Mouse (Mus musculus) hindbrain, embryonic 13.5 days (tissue): ENCODE results near the gene Tubb4b. TPM values are rescaled to one million over a fixed set of nuclear protein-coding genes. Genes with fewer than 3 reads are reported as not detected.
A peak's percentile ranks its signal among the peaks of the same experiment; 100 is the strongest.

ENCODE experiments used
- ATAC-seq: fragments of 200-750 bp; cut with Nextera tagmentation; 2 replicates; pipeline ENCODE4 v1.8.0; 2017; ENCODE audit warnings: moderate TSS enrichment; ENCODE audit not compliant: low FRiP score
- H3K27ac ChIP-seq: fragments of 300-500 bp; sonication (generic); 2 replicates; pipeline ENCODE4 v1.5.1; 2015; ENCODE audit warnings: inconsistent platforms, mild to moderate bottlenecking, moderate library complexity
- H3K27me3 ChIP-seq: fragments of 300-500 bp; sonication (generic); 2 replicates; pipeline ENCODE4 v1.6.1; 2015; ENCODE audit warnings: mild to moderate bottlenecking, inconsistent platforms
- H3K36me3 ChIP-seq: fragments of 300-500 bp; sonication (generic); 2 replicates; pipeline ENCODE4 v1.6.1; 2015; ENCODE audit warnings: mild to moderate bottlenecking, inconsistent platforms
- H3K4me1 ChIP-seq: fragments of 300-500 bp; sonication (generic); replicated peaks from 2 replicates; pipeline ENCODE4 v1.6.1; 2015; ENCODE audit warnings: inconsistent platforms
- H3K4me2 ChIP-seq: fragments of 300-500 bp; sonication (generic); 2 replicates; pipeline ENCODE4 v1.6.1; 2015; ENCODE audit warnings: inconsistent platforms, mild to moderate bottlenecking, moderate library complexity
- H3K4me3 ChIP-seq: fragments of 300-500 bp; sonication (generic); 2 replicates; pipeline ENCODE4 v1.5.1; 2015; ENCODE audit warnings: mild to moderate bottlenecking, inconsistent platforms
- H3K9ac ChIP-seq: fragments of 300-500 bp; sonication (generic); 2 replicates; pipeline ENCODE4 v1.6.1; 2015; ENCODE audit warnings: mild to moderate bottlenecking, inconsistent platforms
- H3K9me3 ChIP-seq: fragments of 300-500 bp; sonication (generic); 2 replicates; pipeline ENCODE4 v1.6.1; 2016; ENCODE audit warnings: inconsistent platforms
- WGBS: fragments of 180-500 bp; shearing (Covaris S2); methylation state at CpG from one replicate; pipeline ENCODE4 v1.1.7; 2015; 5-methylcytosine and 5-hydroxymethylcytosine counted together
- polyA plus RNA-seq: library from polyadenylated mRNA; unstranded; fragments of >200 nt; fragmentation: Nextera tagmentation; extraction: Ambion mirVana; gene quantifications from 2 replicates; pipeline ENCODE4 v1.2.1, GENCODE M21; 2015

The Tubb4b gene
- polyA plus RNA-seq, 1 experiment from 2014 or later: 349 TPM

DNA sequence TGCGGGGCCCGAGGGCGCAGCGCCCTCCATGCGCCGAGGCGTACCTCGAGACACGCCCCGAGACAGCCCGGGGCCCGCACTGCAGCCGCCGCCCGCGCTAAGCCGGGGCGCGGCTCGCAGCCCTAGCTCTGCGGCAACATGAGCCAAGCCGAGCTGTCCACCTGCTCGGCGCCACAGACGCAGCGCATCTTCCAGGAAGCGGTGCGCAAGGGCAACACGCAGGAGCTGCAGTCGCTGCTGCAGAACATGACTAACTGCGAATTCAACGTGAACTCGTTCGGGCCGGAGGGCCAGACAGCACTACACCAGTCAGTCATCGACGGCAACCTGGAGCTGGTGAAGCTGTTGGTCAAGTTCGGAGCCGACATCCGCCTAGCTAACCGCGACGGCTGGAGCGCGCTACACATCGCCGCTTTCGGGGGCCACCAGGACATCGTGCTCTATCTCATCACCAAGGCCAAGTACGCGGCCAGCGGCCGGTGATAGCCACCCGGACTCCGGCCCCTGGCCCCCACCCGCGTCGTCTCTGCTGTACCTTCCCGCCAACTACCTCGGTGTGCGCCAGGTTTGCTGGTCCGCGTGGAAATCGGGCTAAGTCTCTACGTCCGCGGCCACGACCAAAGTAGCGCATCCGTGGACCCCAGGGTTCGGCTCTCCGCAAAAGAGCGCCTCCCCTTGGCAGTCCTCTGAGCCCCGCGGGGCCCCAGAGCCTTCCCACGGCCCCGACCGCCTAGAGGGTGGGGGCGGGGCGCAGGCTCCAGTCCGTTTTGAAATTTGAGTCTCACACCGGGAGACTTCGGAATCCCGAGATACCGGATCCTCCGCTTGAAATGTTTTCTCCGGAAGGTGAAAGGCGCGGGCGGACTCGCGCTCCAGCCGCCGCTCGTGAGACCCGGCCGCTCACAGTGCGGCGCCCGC, 43.3 kb downstream of the Tubb4b start:
- 0 out of 2 replicates have a peak, but pooled peaks cover 5% of the 10 kb centered on the region for H3K27me3 ChIP-seq
- peaks cover 84% of the 10 kb centered on the region for H3K4me1 ChIP-seq
- peak overlapping the region; percentile 78 for H3K4me3 ChIP-seq
- peak overlapping the region; percentile 90 for H3K27ac ChIP-seq
- H3K36me3 ChIP-seq: no peaks in the 10 kb centered on the region
- peak overlapping the region; percentile 78 for H3K4me2 ChIP-seq
- ATAC-seq: peak; percentile 41
- under 1% methylated on average over 100 of the region's 100 CpGs for WGBS
- no peaks in the 10 kb centered on the region for H3K9me3 ChIP-seq
- H3K9ac ChIP-seq: peak overlapping the region; percentile 86

DNA sequence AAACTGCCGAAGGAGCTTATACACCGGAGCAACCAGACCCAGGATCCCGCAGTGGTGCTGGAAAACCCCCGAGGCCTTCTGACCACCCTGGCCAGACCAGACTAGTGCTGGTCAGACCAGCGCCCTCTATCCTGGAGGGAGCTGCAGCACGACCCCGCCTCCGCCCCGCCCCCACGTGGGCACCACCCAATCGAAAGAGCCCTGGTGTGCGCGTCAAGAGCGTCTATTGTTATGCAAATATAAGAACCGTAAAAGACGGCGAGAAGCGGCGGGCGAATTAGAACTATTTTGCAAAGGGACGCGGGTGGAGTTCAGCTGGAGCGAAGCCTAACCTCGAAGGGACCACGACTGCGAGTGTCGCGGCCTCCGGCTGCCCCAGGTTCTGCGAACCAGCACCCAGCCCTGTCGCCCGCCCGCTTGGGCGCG, 44.0 kb downstream of the Tubb4b start, which contains the start of gene Nrarp:
Gene Nrarp (plus strand): TSS at position 281 of the 426 bp plus-strand sequence.
- no peaks in the 10 kb centered on the region for H3K36me3 ChIP-seq
- peaks cover 84% of the 10 kb centered on the region for H3K4me1 ChIP-seq
- under 1% methylated on average over 35 of the region's 35 CpGs for WGBS
- peak within 1 kb of the TSS; percentile 90 for H3K27ac ChIP-seq
- no peaks in the 10 kb centered on the region for H3K9me3 ChIP-seq
- H3K4me3 ChIP-seq: peak within 1 kb of the TSS; percentile 78
- peak; percentile 91 for ATAC-seq
- peak within 1 kb of the TSS; percentile 86 for H3K9ac ChIP-seq
- peak within 1 kb of the TSS; percentile 78 for H3K4me2 ChIP-seq
- 0 out of 2 replicates have a peak, but pooled peaks cover 5% of the 10 kb centered on the region for H3K27me3 ChIP-seq

DNA sequence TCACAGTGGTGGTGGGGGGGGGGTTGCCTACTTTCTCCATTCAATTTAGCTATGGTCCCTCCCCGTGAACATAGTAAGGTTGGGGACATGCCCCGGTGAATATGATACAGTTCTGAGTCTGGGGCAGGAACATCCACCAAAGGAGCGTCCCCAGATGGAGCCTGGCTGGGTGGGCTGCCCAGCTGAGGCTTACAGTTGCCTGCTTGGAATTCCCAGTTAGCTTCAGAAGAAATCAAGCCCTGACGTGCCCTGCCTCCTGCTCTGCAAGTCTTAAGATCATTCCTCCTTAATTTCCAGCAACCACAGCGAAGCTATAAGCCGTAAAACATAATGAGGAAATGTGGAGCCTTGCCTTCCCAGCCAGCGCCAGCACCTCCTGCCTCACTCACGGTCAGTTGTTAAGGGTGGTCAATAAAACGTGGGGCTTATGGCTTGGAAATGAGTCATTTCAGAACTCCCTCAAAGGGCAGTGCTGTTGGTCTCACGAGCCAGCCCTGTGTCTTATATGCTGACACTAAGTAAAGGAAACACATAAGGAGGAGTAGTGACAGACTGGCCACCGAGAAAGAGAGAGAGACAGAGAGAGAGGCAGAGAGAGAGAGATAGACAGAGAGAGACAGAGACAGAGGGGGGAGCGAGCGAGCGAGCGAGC, 44.8 kb downstream of the Tubb4b start:
- 26% methylated on average over 15 of the region's 15 CpGs for WGBS

DNA sequence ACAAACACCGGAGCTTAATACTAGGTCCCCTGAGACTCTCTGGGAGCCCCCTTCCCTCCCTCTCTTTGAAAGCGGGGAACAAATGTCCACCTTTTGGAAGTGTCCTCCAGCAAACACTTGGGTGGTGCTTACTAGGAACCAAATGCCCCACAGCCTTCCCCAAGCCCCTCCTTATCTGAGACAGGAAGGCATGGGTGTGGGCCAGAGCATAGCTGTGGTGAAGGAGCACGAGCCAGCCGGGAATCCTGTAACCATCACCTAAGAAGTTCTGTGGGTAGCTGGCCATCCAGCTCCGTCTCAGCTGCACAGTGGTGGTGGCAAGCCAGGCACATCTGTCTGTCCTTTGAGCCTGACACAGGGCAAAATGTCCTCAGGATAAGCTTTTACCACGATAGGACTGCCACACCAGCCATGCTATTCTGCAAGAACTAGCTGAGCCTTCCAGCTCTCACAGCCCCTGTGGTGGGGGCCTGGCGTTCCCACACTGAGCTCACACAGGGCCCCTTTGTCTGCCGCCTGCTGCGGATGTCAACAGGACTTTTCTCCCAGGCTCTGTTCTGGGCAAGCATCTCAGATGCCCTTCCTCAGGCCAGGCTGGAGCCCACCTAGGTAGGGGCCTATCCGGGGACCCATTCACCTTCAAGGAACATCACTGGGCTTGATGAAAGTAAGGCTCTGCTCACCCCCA, 46.1 kb downstream of the Tubb4b start:
- Histone ChIP-seq H3K27me3 (0 out of 2 replicates have a peak, but pooled peaks cover 5% of the 10 kb centered on the region), H3K4me3 (no peak overlapping the region), H3K4me2 (peak overlapping the region; percentile 31), H3K36me3 (no peaks in the 10 kb centered on the region), H3K4me1 (peaks cover 76% of the 10 kb centered on the region), H3K9me3 (no peaks in the 10 kb centered on the region), H3K27ac (peak overlapping the region; percentile 88), H3K9ac (peak overlapping the region; percentile 58; the same call in 1 of the 2 replicates)
- 14% methylated on average over 10 of the region's 10 CpGs for WGBS
- ATAC-seq: no peak

More for the DNA sequence above, 44.8 kb downstream of the Tubb4b start:
- Histone ChIP-seq H3K4me3 (peak overlapping the region; percentile 78), H3K27ac (peak overlapping the region; percentile 88), H3K4me2 (peak overlapping the region; percentile 78), H3K4me1 (peaks cover 84% of the 10 kb centered on the region), H3K36me3 (no peaks in the 10 kb centered on the region), H3K9ac (peak overlapping the region; percentile 86), H3K9me3 (no peaks in the 10 kb centered on the region), H3K27me3 (0 out of 2 replicates have a peak, but pooled peaks cover 5% of the 10 kb centered on the region)
- no peak for ATAC-seq

DNA sequence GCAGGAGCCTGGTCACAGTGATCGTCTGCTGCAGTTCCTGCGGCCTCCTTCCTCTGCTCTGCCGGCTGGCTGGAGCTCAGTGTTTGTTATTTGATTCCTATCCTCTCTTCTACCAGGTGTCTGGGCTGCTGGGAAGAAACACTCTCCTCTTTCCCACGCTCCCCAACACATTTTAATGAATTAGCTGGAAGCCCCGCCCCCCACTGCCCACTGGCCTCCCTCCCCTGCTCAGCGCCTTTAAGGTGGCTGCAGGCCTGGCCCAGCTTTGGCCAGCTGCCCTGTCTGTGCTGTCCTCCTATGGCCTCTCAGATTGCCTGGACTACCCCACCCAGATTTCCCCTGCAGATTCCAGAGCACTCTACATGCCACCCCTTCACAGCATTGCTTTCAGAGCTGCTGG, 46.8 kb downstream of the Tubb4b start:
- ATAC-seq: peak; percentile 34; the same call in 1 of the 2 replicates
- WGBS: 2% methylated on average over 5 of the region's 6 CpGs
- no peaks in the 10 kb centered on the region for H3K9me3 ChIP-seq
- H3K36me3 ChIP-seq: no peaks in the 10 kb centered on the region
- peak overlapping the region; percentile 31 for H3K4me2 ChIP-seq
- peak overlapping the region; percentile 88 for H3K27ac ChIP-seq
- H3K9ac ChIP-seq: peak overlapping the region; percentile 58
- 0 out of 2 replicates have a peak, but pooled peaks cover 5% of the 10 kb centered on the region for H3K27me3 ChIP-seq
- H3K4me3 ChIP-seq: peak overlapping the region; percentile 9; the same call in 1 of the 2 replicates
- H3K4me1 ChIP-seq: peaks cover 70% of the 10 kb centered on the region

DNA sequence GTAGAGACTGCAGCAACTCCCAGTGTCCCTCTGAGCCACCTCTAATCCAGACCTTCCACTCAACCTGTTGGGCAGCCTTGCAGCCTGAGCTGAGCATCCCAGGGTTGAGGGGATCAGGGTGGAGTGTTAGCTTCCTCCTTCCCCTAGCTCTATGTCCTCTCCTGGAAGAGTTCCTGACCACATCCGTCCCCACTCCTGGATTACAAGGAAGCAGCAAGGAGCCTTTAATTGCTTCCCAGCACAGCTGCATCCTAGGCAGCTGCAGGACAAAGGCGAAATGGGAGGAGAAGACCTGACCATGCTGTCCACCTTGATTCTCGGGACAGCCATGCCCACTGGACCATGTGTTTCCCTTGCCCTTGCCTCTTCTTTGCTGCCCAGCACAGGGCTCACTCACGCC, 47.4 kb downstream of the Tubb4b start:
- peak overlapping the region; percentile 58 for H3K9ac ChIP-seq
- ATAC-seq: no peak
- 39% methylated on average over 4 of the region's 4 CpGs for WGBS
- peaks cover 70% of the 10 kb centered on the region for H3K4me1 ChIP-seq
- H3K27ac ChIP-seq: peak overlapping the region; percentile 88
- peak overlapping the region; percentile 31 for H3K4me2 ChIP-seq
- H3K36me3 ChIP-seq: no peaks in the 10 kb centered on the region
- H3K27me3 ChIP-seq: 0 out of 2 replicates have a peak, but pooled peaks cover 5% of the 10 kb centered on the region
- H3K9me3 ChIP-seq: no peaks in the 10 kb centered on the region
- peak overlapping the region; percentile 9; the same call in 1 of the 2 replicates for H3K4me3 ChIP-seq

DNA sequence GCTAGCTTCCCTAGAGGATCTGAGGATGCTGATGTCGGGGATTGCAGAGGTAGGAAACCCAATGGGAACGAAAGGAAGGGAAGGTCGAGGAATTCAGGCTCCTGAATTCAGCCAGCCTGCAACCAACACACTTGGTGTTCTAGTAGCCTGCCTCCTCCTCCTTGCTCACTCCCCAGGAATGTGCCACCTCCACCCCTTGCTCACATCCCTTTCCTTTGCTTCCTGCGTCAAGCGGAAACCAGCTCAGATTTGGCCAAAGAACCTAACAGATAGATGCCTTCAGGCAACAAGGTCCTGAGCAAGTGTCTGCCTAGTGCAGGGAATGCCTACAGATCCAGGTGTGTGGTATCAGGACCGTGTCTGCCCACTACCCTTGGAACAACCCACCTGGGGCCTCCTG, 47.9 kb downstream of the Tubb4b start:
- WGBS: 69% methylated on average over 6 of the region's 6 CpGs
- Histone ChIP-seq H3K4me1 (peaks cover 67% of the 10 kb centered on the region), H3K4me3 (no peak overlapping the region), H3K27me3 (0 out of 2 replicates have a peak, but pooled peaks cover 5% of the 10 kb centered on the region), H3K9ac (peak overlapping the region; percentile 58), H3K9me3 (no peaks in the 10 kb centered on the region), H3K36me3 (no peaks in the 10 kb centered on the region), H3K4me2 (peak overlapping the region; percentile 31), H3K27ac (peak overlapping the region; percentile 88)
- ATAC-seq: no peak

DNA sequence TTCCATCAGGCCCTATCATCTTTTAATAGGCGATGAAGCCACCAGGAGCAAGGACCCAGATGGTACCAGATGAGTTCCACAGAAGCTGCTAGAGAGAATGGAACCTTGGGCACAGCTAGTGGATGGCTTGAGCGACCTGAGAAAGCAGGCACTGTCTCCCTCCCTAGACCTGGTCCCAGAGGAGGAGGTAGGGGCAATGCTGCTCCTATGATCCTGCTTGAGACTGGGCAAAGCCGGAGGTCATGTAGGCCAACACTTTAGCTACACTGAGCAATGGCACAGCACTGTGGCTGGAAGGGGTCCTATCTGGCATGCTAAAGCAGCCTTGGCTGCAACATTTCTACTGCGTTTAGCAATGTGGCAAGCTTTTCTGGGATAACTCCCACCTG, 48.8 kb downstream of the Tubb4b start:
- no peak overlapping the region for H3K9ac ChIP-seq
- peaks cover 67% of the 10 kb centered on the region for H3K4me1 ChIP-seq
- no peak overlapping the region for H3K4me2 ChIP-seq
- ATAC-seq: no peak
- no peaks in the 10 kb centered on the region for H3K9me3 ChIP-seq
- H3K36me3 ChIP-seq: no peaks in the 10 kb centered on the region
- H3K27me3 ChIP-seq: 0 out of 2 replicates have a peak, but pooled peaks cover 5% of the 10 kb centered on the region
- WGBS: 85% methylated on average over 4 of the region's 4 CpGs
- no peak overlapping the region for H3K27ac ChIP-seq
- no peak overlapping the region for H3K4me3 ChIP-seq

DNA sequence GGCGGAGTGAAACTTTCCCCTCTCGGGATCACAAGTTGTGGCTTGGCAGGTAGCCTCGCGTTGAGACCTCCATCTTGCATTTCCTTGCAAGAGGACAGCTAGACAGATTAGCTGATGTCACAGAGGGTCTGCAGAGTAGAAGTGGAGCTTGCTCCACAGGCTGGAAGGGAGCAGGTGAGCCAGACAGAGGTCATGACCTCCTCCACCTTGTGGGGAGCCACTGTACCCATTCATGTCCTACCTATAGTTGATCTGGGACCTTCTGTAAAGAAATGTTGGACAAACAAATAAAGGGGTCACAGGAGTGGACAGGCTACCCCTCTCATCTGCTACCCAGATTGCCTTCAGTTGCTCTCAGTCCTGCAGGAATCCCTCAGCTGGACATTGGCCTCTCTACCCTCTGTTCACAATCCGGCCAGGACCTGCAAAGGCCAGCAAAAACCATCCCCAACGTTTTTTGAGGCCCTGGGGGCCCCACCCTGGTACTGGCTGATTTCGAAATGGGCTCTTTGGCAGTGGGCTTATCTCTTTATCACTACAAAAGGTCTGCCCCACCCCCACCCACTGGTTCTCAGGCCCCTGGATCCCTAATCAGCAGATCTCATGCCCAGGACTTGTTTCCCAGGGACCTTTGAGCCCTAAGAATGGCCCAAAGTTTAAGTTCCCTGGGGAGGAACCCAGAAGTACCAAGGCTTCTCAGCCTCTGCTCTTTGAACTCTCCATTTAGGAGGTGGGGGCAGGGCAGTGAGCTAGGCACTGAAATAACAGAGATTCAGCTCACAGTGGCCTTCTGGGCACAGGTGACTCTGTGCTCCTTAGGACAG, 49.4 kb downstream of the Tubb4b start:
- no peak overlapping the region for H3K4me2 ChIP-seq
- WGBS: 61% methylated on average over 7 of the region's 7 CpGs
- peaks cover 71% of the 10 kb centered on the region for H3K4me1 ChIP-seq
- H3K9me3 ChIP-seq: no peaks in the 10 kb centered on the region
- H3K4me3 ChIP-seq: no peak overlapping the region
- H3K27ac ChIP-seq: no peak overlapping the region
- 0 out of 2 replicates have a peak, but pooled peaks cover 5% of the 10 kb centered on the region for H3K27me3 ChIP-seq
- no peak for ATAC-seq
- H3K9ac ChIP-seq: no peak overlapping the region
- no peaks in the 10 kb centered on the region for H3K36me3 ChIP-seq

DNA sequence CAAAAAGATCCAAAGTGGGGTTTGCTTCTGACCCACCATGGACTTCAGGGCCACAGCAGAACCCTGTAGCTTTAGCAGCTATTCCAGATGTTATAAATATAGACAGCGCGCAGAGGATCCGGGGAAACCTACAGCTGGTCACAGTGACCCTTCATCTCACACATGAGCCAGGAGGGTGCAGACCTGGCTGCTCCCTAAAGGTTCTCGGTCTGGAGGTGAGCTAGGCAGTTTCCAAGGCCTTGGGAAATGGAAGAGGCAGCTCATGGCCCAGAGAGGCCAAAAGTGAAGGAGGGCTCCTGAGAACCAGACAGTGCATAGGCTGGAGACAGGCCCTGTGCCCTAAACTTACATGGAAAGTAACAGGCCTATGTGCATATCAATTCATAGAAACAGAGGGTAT, 50.7 kb downstream of the Tubb4b start:
- Histone ChIP-seq H3K4me1 (peaks cover 71% of the 10 kb centered on the region), H3K4me3 (no peak overlapping the region), H3K36me3 (no peaks in the 10 kb centered on the region), H3K9me3 (no peaks in the 10 kb centered on the region), H3K4me2 (no peak overlapping the region), H3K27ac (no peak overlapping the region), H3K9ac (no peak overlapping the region), H3K27me3 (0 out of 2 replicates have a peak, but pooled peaks cover 5% of the 10 kb centered on the region)
- 97% methylated on average over 4 of the region's 4 CpGs for WGBS
- no peak for ATAC-seq

DNA sequence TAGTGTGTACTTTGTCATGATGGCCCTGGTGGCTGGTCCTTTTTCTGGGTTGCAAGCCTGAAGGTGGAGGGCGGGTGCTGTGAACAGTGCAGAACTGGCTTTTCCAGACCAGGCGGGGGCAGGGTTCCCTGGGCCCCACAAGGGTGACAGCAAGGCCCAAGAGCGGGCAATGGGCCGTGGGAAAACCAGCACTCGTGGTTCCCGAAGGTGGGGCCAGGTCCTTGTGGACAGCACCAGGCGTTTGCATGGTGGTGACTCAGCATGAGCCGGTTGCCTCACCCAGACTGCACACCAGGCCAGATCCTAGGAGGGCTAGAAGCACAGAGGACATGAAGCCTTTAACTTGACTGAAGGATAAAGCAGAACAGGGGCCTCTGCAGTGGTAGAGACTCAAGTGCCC, 51.9 kb downstream of the Tubb4b start:
- H3K9ac ChIP-seq: no peak overlapping the region
- H3K27me3 ChIP-seq: no peaks in the 10 kb centered on the region
- H3K36me3 ChIP-seq: no peaks in the 10 kb centered on the region
- H3K4me1 ChIP-seq: peaks cover 71% of the 10 kb centered on the region
- no peak for ATAC-seq
- H3K4me2 ChIP-seq: no peak overlapping the region
- WGBS: 76% methylated on average over 8 of the region's 8 CpGs
- no peak overlapping the region for H3K4me3 ChIP-seq
- no peaks in the 10 kb centered on the region for H3K9me3 ChIP-seq
- no peak overlapping the region for H3K27ac ChIP-seq
